Mouse (Mus musculus): ENCODE data around the gene Olfr905. TPM values are rescaled to one million over a fixed set of nuclear protein-coding genes. Genes with fewer than 3 reads are reported as not detected.

Olfr905 gene
- polyA plus RNA-seq (2012; rRNA removed): not detected in 2 replicates

- no peak for DNase-seq
- H3K4me3 ChIP-seq (replicated peaks; ENCODE audit: extremely low read depth, low read depth, low read length): no peak within 1 kb of the TSS
- TF ChIP-seq CTCF (IDR thresholded peaks at IDR 0.05; ENCODE audit: insufficient read depth, low read length): no peak
- no peak for TF ChIP-seq POLR2A (IDR thresholded peaks at IDR 0.05; ENCODE audit: borderline replicate concordance, extremely low read depth, low read depth, low read length)
- H3K4me1 ChIP-seq (ENCODE audit: control insufficient read depth, insufficient read depth, low read length): no peaks in the 10 kb centered on the region
These were observed at the start of gene Olfr905 for GRCm38 (mm10) chr9:38470807-38471206. Gene Olfr905 (plus strand): TSS chr9:38471107.

DNA sequence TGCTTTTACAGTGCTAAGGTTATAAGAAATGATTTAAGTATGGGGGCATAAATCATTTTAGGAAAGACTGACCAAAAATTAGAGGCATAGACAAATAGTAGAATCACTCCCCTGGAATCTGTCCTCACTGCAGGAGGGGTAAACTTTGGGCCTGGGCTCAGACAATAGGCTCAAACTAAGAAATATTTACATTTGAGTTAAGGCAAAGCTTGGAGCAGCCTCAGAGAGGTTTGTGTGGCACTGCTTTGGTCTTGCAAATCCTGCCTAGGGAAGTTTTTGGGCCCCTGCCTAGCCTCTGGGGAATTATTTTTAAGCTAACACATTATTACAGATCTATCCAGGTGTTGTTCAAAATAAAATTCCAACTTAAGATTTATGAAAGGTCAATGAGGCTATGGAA is 47.1 kb upstream of the Olfr905 start:
- no peak overlapping the region for H3K4me3 ChIP-seq (replicated peaks; ENCODE audit: extremely low read depth, low read depth, low read length)
- TF ChIP-seq CTCF (IDR thresholded peaks at IDR 0.05; ENCODE audit: insufficient read depth, low read length): no peak
- TF ChIP-seq POLR2A (IDR thresholded peaks at IDR 0.05; ENCODE audit: borderline replicate concordance, extremely low read depth, low read depth, low read length): no peak
- no peaks in the 10 kb centered on the region for H3K4me1 ChIP-seq (ENCODE audit: control insufficient read depth, insufficient read depth, low read length)
- no peak for DNase-seq

DNA sequence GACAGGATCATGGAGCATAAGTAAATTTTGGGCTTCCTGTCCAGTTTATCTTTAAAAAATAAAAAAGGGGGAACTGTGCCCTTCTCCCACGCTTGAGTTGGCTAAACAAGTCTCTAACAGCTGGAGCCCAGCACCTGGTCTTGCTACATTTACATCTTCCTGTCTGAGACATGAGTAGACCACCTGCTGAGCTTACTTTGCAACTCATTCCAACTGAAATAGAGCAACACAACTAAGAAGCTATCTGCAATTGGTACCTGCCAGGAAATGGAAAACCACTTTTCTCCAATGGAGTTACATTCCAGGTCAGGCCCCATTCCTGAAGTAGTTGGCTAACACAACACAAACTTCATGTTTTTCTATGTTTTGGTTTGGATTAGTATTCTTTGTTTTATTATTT is 43.9 kb upstream of the Olfr905 start:
- no peak for DNase-seq
- 20% methylated on average over 1 of the region's 1 CpGs for WGBS
- H3K4me3 ChIP-seq (replicated peaks; ENCODE audit: extremely low read depth, low read depth, low read length): no peak overlapping the region
- TF ChIP-seq CTCF (IDR thresholded peaks at IDR 0.05; ENCODE audit: insufficient read depth, low read length) (no peak), POLR2A (IDR thresholded peaks at IDR 0.05; ENCODE audit: borderline replicate concordance, extremely low read depth, low read depth, low read length) (no peak)
- H3K4me1 ChIP-seq (ENCODE audit: control insufficient read depth, insufficient read depth, low read length): no peaks in the 10 kb centered on the region

GRCm38 (mm10) chr9:38429155-38429554 is 41.8 kb upstream of the Olfr905 start, which contains the start of gene Olfr901:
Gene Olfr901 (plus strand): TSS chr9:38429455.
- Histone ChIP-seq H3K4me1 (ENCODE audit: control insufficient read depth, insufficient read depth, low read length) (no peaks in the 10 kb centered on the region), H3K4me3 (replicated peaks; ENCODE audit: extremely low read depth, low read depth, low read length) (no peak within 1 kb of the TSS)
- WGBS: 81% methylated on average over 1 of the region's 1 CpGs
- TF ChIP-seq CTCF (IDR thresholded peaks at IDR 0.05; ENCODE audit: insufficient read depth, low read length) (no peak), POLR2A (IDR thresholded peaks at IDR 0.05; ENCODE audit: borderline replicate concordance, extremely low read depth, low read depth, low read length) (no peak)
- DNase-seq: no peak

DNA sequence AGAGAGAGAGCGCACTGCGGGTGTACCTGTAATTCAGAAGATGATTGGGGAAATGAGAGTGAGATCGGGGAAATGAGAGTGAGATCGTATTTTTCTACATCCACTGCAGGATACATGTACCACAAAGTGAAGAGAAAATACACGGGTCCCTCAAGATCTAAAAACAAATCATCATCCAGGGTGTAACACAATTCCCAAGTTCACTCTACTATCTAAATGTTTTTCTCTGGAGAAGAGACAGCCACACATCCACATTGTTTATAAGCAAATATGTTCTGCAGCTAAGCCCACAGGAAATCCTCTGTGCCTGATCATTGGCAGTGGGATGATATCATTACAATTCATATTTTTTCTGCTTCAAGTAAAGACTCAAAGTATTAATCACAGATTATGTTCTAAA is 23.6 kb upstream of the Olfr905 start, which contains the start of gene Olfr902:
Gene Olfr902 (plus strand): TSS at position 301 of the 400 bp plus-strand sequence.
- Histone ChIP-seq H3K4me1 (ENCODE audit: control insufficient read depth, insufficient read depth, low read length) (no peaks in the 10 kb centered on the region), H3K4me3 (replicated peaks; ENCODE audit: extremely low read depth, low read depth, low read length) (no peak within 1 kb of the TSS)
- 82% methylated on average over 5 of the region's 5 CpGs for whole genome bisulfite sequencing
- DNase-seq: no peak
- no peak for TF ChIP-seq POLR2A (IDR thresholded peaks at IDR 0.05; ENCODE audit: borderline replicate concordance, extremely low read depth, low read depth, low read length)
- TF ChIP-seq CTCF (IDR thresholded peaks at IDR 0.05; ENCODE audit: insufficient read depth, low read length): no peak

DNA sequence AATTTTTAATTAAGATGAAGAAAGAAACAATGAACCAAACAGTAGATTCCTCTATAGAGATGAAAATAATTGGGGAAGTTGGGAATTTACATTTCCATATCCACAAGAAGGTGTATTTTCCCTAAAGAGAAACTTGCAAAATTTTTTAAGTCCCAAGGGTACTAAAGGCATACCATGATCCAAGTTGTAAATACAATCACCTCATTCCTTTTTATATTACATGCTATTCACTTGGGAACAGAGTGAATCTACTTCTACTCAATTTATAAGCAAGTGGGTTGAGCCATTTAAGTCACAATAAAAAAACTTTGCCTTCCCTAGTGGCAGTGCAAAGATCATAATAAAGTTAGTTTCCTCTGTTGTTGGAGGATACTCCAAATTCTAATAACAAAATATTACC is 8.1 kb upstream of the Olfr905 start, which contains the start of gene Olfr904:
Gene Olfr904 (plus strand): TSS at position 301 of the 400 bp plus-strand sequence.
- DNase-seq: no peak
- TF ChIP-seq CTCF (IDR thresholded peaks at IDR 0.05; ENCODE audit: insufficient read depth, low read length) (no peak), POLR2A (IDR thresholded peaks at IDR 0.05; ENCODE audit: borderline replicate concordance, extremely low read depth, low read depth, low read length) (no peak)
- Histone ChIP-seq H3K4me1 (ENCODE audit: control insufficient read depth, insufficient read depth, low read length) (no peaks in the 10 kb centered on the region), H3K4me3 (replicated peaks; ENCODE audit: extremely low read depth, low read depth, low read length) (no peak within 1 kb of the TSS)

GRCm38 (mm10) chr9:38486785-38487184 is 15.9 kb downstream of the Olfr905 start, which contains the start of gene Olfr906:
Gene Olfr906 (plus strand): TSS chr9:38487085.
- no peak for DNase-seq
- 78% methylated on average over 3 of the region's 3 CpGs for WGBS
- TF ChIP-seq POLR2A (IDR thresholded peaks at IDR 0.05; ENCODE audit: borderline replicate concordance, extremely low read depth, low read depth, low read length): no peak
- no peak for TF ChIP-seq CTCF (IDR thresholded peaks at IDR 0.05; ENCODE audit: insufficient read depth, low read length)
- Histone ChIP-seq H3K4me1 (ENCODE audit: control insufficient read depth, insufficient read depth, low read length) (no peaks in the 10 kb centered on the region), H3K4me3 (replicated peaks; ENCODE audit: extremely low read depth, low read depth, low read length) (no peak within 1 kb of the TSS)

DNA sequence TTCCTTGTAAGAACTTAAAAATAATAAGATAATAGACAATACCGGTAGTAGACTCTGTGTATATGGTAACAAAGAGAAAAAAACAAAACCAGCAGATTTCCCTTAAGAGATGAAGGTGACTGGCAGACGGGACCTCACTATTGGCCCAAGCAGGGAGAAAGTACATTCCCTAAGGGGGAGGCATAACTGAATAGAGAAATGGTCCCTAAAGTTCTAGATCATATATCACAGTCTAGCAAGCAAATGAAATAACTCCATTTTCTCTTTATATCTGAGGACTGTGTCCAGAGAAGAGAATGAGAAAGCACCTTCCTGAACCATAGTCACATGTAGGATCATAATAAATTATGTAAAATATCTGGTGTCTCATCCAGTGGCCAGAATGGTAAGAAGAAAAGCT is 24.6 kb downstream of the Olfr905 start, which contains the start of gene Olfr907:
Gene Olfr907 (plus strand): TSS at position 301 of the 400 bp plus-strand sequence.
- TF ChIP-seq POLR2A (IDR thresholded peaks at IDR 0.05; ENCODE audit: borderline replicate concordance, extremely low read depth, low read depth, low read length) (no peak), CTCF (IDR thresholded peaks at IDR 0.05; ENCODE audit: insufficient read depth, low read length) (no peak)
- H3K4me3 ChIP-seq (replicated peaks; ENCODE audit: extremely low read depth, low read depth, low read length): no peak within 1 kb of the TSS
- WGBS: 79% methylated on average over 2 of the region's 2 CpGs

GRCm38 (mm10) chr9:38512353-38512752 is 41.4 kb downstream of the Olfr905 start:
- Histone ChIP-seq H3K4me1 (ENCODE audit: control insufficient read depth, insufficient read depth, low read length) (no peaks in the 10 kb centered on the region), H3K4me3 (replicated peaks; ENCODE audit: extremely low read depth, low read depth, low read length) (no peak overlapping the region)
- WGBS: 45% methylated on average over 2 of the region's 2 CpGs
- no peak for TF ChIP-seq CTCF (IDR thresholded peaks at IDR 0.05; ENCODE audit: insufficient read depth, low read length)
- DNase-seq: no peak

More for the DNA sequence above, 24.6 kb downstream of the Olfr905 start, which contains the start of gene Olfr907:
- DNase-seq: no peak
- no peaks in the 10 kb centered on the region for H3K4me1 ChIP-seq (ENCODE audit: control insufficient read depth, insufficient read depth, low read length)

GRCm38 (mm10) chr9:38521280-38521679 is 50.4 kb downstream of the Olfr905 start, which contains the start of gene Olfr911-ps1:
Gene Olfr911-ps1 (plus strand): TSS chr9:38521580.
- no peaks in the 10 kb centered on the region for H3K4me1 ChIP-seq (ENCODE audit: control insufficient read depth, insufficient read depth, low read length)
- no peak for DNase-seq
- TF ChIP-seq CTCF (IDR thresholded peaks at IDR 0.05; ENCODE audit: insufficient read depth, low read length): no peak
- TF ChIP-seq POLR2A (IDR thresholded peaks at IDR 0.05; ENCODE audit: borderline replicate concordance, extremely low read depth, low read depth, low read length): no peak
- WGBS: 51% methylated on average over 1 of the region's 1 CpGs
- no peak within 1 kb of the TSS for H3K4me3 ChIP-seq (replicated peaks; ENCODE audit: extremely low read depth, low read depth, low read length)

Other genes with a start within 250 kb of the Olfr905 start
- gene Olfr143, start 218.3 kb upstream of the Olfr905 start, polyA plus RNA-seq (2012; rRNA removed): not detected in 2 replicates
- gene Olfr895, start 203.3 kb upstream of the Olfr905 start, polyA plus RNA-seq (2012; rRNA removed): not detected in 2 replicates
- gene Olfr896-ps1, start 180.0 kb upstream of the Olfr905 start, polyA plus RNA-seq (2012; rRNA removed): not detected in 2 replicates
- not detected in 2 replicates for gene Olfr25, start 142.0 kb upstream of the Olfr905 start, polyA plus RNA-seq (2012; rRNA removed)
- gene Olfr898, start 122.7 kb upstream of the Olfr905 start, polyA plus RNA-seq (2012; rRNA removed): not detected in 2 replicates
- not detected in 2 replicates for gene Olfr250, start 104.2 kb upstream of the Olfr905 start, polyA plus RNA-seq (2012; rRNA removed)
- not detected in 2 replicates for gene Olfr251, start 94.0 kb upstream of the Olfr905 start, polyA plus RNA-seq (2012; rRNA removed)
- gene Olfr147, start 69.4 kb upstream of the Olfr905 start, polyA plus RNA-seq (2012; rRNA removed): not detected in 2 replicates
- gene Olfr901, start 41.7 kb upstream of the Olfr905 start, polyA plus RNA-seq (2012; rRNA removed): not detected in 2 replicates
- gene Olfr902, start 23.5 kb upstream of the Olfr905 start, polyA plus RNA-seq (2012; rRNA removed): not detected in 2 replicates
- gene Olfr904, start 8.0 kb upstream of the Olfr905 start, polyA plus RNA-seq (2012; rRNA removed): not detected in 2 replicates
- gene Olfr906, start 16.0 kb downstream of the Olfr905 start, polyA plus RNA-seq (2012; rRNA removed): not detected in 2 replicates
- not detected in 2 replicates for gene Olfr907, start 24.7 kb downstream of the Olfr905 start, polyA plus RNA-seq (2012; rRNA removed)
- gene Olfr911-ps1, start 50.5 kb downstream of the Olfr905 start, polyA plus RNA-seq (2012; rRNA removed): not detected in 2 replicates
- not detected in 2 replicates for gene Olfr910, start 66.7 kb downstream of the Olfr905 start, polyA plus RNA-seq (2012; rRNA removed)
- not detected in 2 replicates for gene Olfr912, start 109.1 kb downstream of the Olfr905 start, polyA plus RNA-seq (2012; rRNA removed)
- not detected in 2 replicates for gene Olfr913, start 121.7 kb downstream of the Olfr905 start, polyA plus RNA-seq (2012; rRNA removed)
- not detected in 2 replicates for gene Olfr914, start 134.0 kb downstream of the Olfr905 start, polyA plus RNA-seq (2012; rRNA removed)
- gene Olfr916, start 188.8 kb downstream of the Olfr905 start, polyA plus RNA-seq (2012; rRNA removed): not detected in 2 replicates
- gene Olfr917, start 194.7 kb downstream of the Olfr905 start, polyA plus RNA-seq (2012; rRNA removed): not detected in 2 replicates
- not detected in 2 replicates for gene Olfr918, start 203.5 kb downstream of the Olfr905 start, polyA plus RNA-seq (2012; rRNA removed)
- gene Olfr919, start 232.6 kb downstream of the Olfr905 start, polyA plus RNA-seq (2012; rRNA removed): not detected in 2 replicates
- gene Vwa5a, start 247.2 kb downstream of the Olfr905 start, polyA plus RNA-seq (2012; rRNA removed): 17.2 and 22.8 TPM in 2 replicates

Measured in lung, adult 2 months (tissue).